Mouse (Mus musculus): ENCODE measurements around the gene Pcbp4. TPM values are rescaled to one million over a fixed set of nuclear protein-coding genes. Genes with fewer than 3 reads are reported as not detected.

Pcbp4 gene
- polyA plus RNA-seq, 1 experiment from 2014 or later = 249 TPM

DNA sequence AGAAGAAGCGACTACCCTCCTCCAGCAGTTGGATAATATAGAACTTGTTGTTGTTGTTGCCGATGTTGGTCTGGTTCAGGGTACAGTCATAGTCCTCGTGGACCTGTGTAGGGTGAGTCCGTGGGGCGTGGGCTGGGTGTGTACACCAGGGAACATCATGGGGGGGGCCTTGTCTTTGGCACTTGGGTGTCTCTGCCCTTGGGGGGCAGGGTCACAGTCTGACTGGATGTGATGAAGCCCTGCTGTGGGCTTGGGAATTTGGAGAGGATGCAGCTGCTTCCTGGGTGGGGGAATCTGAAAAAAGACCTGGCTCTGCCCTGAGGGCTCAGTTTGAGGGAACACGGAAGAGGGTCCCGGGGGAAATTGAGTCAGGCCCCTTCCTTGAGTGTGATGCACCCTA is 22.0 kb downstream of the Pcbp4 start:
- Histone ChIP-seq H3K4me1 (replicated peaks; ENCODE audit: control insufficient read depth, insufficient read depth, low read length) (peaks cover 20% of the 10 kb centered on the region), H3K9ac (replicated peaks; ENCODE audit: low read depth, low read length) (no peak overlapping the region), H3K27me3 (replicated peaks; ENCODE audit: control insufficient read depth, insufficient read depth, low read length) (no peaks in the 10 kb centered on the region), H3K9me3 (ENCODE audit: control insufficient read depth, low read length) (no peaks in the 10 kb centered on the region), H3K4me2 (ENCODE audit: low read length) (no peak overlapping the region), H3K36me3 (ENCODE audit: control insufficient read depth, insufficient read depth) (no peaks in the 10 kb centered on the region), H3K27ac (ENCODE audit: low read length) (no peak overlapping the region), H3K4me3 (replicated peaks; ENCODE audit: low read length) (no peak overlapping the region)
- ATAC-seq = no peak
- WGBS = 69% methylated on average over 7 of the region's 7 CpGs

DNA sequence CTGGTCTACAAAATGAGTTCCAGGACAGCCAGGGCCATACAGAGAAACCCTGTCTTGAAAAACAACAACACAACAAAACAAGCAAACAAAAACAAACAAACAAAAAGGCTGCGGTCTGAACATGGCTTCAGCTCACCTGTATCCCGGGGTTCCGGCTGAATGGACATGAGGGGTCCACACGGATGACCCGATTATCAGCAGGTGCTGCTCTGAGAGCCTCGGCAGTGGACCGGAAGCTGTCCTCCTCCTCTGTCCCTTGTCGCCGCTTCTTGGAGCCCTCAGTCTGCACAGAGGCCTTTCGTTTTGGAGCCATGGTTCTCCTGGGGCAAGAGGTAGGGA is 22.5 kb downstream of the Pcbp4 start, which contains the start of gene Rrp9:
Gene Rrp9, plus strand, starts transcription at position 301 of the 339 bp plus-strand sequence.
- Histone ChIP-seq H3K4me2 (ENCODE audit: low read length) (peak within 1 kb of the TSS; percentile 28), H3K27me3 (replicated peaks; ENCODE audit: control insufficient read depth, insufficient read depth, low read length) (no peaks in the 10 kb centered on the region), H3K9me3 (ENCODE audit: control insufficient read depth, low read length) (no peaks in the 10 kb centered on the region), H3K27ac (ENCODE audit: low read length) (no peak within 1 kb of the TSS), H3K36me3 (ENCODE audit: control insufficient read depth, insufficient read depth) (no peaks in the 10 kb centered on the region), H3K9ac (replicated peaks; ENCODE audit: low read depth, low read length) (no peak within 1 kb of the TSS), H3K4me3 (replicated peaks; ENCODE audit: low read length) (0 out of 2 replicates have a peak within 1 kb of the TSS, but pooled peaks have one; percentile 6), H3K4me1 (replicated peaks; ENCODE audit: control insufficient read depth, insufficient read depth, low read length) (peaks cover 20% of the 10 kb centered on the region)
- no peak for ATAC-seq
- WGBS = 88% methylated on average over 10 of the region's 10 CpGs

DNA sequence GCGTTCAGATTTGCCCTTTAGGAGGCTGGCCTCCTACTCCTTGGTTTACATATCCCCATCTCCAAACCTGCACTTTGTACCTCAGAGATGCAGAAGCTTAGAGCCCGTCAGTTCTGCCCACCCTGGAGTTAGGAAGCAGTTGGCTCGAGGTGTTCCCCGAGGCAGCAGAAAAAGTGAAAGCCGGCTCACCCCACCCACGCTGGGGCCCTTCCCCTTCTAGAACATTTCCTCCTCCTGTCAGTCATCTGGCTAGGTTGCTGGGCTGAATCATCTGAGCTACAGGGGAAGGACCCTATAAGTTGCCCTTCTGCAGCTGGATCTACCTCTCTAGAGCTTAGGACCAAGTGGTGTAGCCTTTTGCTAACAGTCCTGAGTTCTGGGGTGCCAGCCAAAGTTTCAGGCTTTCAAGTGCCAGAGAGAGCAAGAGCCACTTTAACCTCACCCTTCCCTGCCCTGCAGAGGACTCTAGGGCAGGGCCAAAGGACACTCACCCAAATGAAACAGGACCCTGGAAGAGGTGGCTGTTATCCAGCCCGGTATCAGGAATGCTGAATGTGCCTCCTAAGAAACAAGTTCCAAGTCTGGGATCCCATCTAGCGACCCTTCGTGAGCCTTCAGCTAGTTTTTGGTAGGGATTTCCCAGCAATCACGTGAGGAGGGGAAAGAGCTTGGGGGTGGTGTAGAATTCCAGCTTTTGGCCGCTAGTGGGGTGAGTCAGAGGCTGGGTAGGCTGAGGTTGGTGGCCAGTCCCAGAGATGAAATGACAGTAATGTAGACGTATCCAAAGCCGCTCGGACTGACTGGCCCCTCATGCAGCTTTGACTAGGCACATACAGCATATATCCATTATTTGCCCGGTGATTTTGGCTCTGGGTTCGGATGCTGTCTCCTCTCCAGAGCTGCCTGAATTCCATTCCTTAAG is 23.2 kb downstream of the Pcbp4 start:
- Histone ChIP-seq H3K27me3 (replicated peaks; ENCODE audit: control insufficient read depth, insufficient read depth, low read length) (no peaks in the 10 kb centered on the region), H3K4me2 (ENCODE audit: low read length) (peak overlapping the region; percentile 28), H3K9me3 (ENCODE audit: control insufficient read depth, low read length) (no peaks in the 10 kb centered on the region), H3K4me3 (replicated peaks; ENCODE audit: low read length) (0 out of 2 replicates have a peak overlapping the region, but pooled peaks have one; percentile 6), H3K9ac (replicated peaks; ENCODE audit: low read depth, low read length) (no peak overlapping the region), H3K27ac (ENCODE audit: low read length) (no peak overlapping the region), H3K4me1 (replicated peaks; ENCODE audit: control insufficient read depth, insufficient read depth, low read length) (peaks cover 20% of the 10 kb centered on the region), H3K36me3 (ENCODE audit: control insufficient read depth, insufficient read depth) (no peaks in the 10 kb centered on the region)
- WGBS = 35% methylated on average over 16 of the region's 16 CpGs
- no peak for ATAC-seq

DNA sequence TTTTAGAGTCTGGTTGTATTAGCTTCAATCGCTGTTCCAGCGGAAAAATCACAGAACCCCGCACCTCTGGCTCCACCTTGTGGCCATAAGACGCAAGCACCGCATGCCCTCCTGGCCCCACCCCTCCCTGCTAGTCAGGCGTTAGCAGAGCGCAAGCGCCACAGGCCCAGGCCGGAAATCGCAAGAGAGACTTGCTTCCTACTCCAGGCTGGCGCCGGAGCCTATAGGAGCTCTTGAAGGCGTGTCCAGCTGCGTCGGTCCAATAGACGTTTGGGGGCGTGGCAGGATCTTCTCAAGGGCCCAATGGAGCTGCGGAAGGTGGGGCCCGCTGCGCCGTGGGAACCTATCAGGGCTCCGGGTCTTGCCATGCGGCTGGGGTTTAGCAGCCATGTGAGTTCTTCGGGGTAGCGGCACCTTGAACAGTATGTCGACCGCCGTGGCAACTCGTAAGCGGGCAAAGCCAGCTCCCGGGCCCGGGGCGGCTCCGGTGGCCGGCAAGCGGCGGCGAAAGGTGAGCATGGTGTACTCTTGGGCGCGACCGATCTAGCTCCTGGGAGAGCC is 23.9 kb downstream of the Pcbp4 start, which contains the start of gene Parp3:
Gene Parp3, minus strand, starts transcription at position 26 of the 561 bp plus-strand sequence.
- Histone ChIP-seq H3K4me3 (replicated peaks; ENCODE audit: low read length) (peak within 1 kb of the TSS; percentile 66), H3K9ac (replicated peaks; ENCODE audit: low read depth, low read length) (peak within 1 kb of the TSS; percentile 56), H3K36me3 (ENCODE audit: control insufficient read depth, insufficient read depth) (no peaks in the 10 kb centered on the region), H3K4me1 (replicated peaks; ENCODE audit: control insufficient read depth, insufficient read depth, low read length) (peaks cover 20% of the 10 kb centered on the region), H3K9me3 (ENCODE audit: control insufficient read depth, low read length) (no peaks in the 10 kb centered on the region), H3K27ac (ENCODE audit: low read length) (no peak within 1 kb of the TSS), H3K27me3 (replicated peaks; ENCODE audit: control insufficient read depth, insufficient read depth, low read length) (no peaks in the 10 kb centered on the region), H3K4me2 (ENCODE audit: low read length) (peak within 1 kb of the TSS; percentile 77)
- under 1% methylated on average over 41 of the region's 41 CpGs for WGBS
- ATAC-seq = peak; percentile 99

DNA sequence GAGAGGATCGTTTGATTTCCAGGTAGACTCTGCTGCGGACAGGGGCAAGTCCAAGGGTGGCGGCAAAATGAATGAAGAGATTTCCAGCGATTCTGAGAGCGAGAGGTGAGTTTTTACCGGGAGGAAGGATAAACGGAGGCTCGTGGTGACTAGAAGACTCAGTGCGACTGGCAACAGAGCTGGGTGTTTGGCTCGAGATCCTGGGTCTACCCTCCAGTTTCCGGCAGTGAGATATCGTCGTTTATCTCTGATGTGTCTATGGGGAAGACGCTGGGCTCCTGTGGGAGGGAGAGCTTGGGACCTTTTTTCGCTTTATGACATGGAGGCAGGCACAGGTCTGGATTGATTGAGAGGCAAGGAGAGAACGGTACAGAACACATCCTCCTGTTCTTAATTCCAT is 24.6 kb downstream of the Pcbp4 start:
- Histone ChIP-seq H3K9me3 (ENCODE audit: control insufficient read depth, low read length) (no peaks in the 10 kb centered on the region), H3K9ac (replicated peaks; ENCODE audit: low read depth, low read length) (peak overlapping the region; percentile 56), H3K36me3 (ENCODE audit: control insufficient read depth, insufficient read depth) (no peaks in the 10 kb centered on the region), H3K4me2 (ENCODE audit: low read length) (peak overlapping the region; percentile 77), H3K4me3 (replicated peaks; ENCODE audit: low read length) (peak overlapping the region; percentile 66), H3K27me3 (replicated peaks; ENCODE audit: control insufficient read depth, insufficient read depth, low read length) (no peaks in the 10 kb centered on the region), H3K27ac (ENCODE audit: low read length) (no peak overlapping the region), H3K4me1 (replicated peaks; ENCODE audit: control insufficient read depth, insufficient read depth, low read length) (peaks cover 20% of the 10 kb centered on the region)
- 5% methylated on average over 16 of the region's 16 CpGs for WGBS
- ATAC-seq = no peak

DNA sequence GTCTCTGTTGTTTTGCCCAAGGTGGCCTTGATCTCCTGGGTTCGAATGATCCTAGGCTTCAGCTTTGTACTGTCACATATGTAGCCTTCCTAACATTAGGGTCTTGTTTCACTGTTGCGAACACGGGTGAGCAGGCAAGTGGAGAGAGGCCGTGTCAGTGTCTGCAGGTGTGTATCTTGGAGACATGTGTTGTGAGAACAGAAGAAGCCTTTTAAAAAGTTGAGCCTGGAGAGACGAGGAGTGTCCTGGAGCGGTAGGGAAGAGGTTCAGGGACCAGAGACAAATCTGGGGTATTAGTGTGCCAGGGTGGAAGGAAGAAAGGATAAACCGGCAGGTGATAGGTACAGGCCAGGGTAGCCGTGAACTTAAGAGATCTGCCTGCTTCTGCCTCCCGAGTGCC is 25.0 kb downstream of the Pcbp4 start:
- no peaks in the 10 kb centered on the region for H3K9me3 ChIP-seq (ENCODE audit: control insufficient read depth, low read length)
- ATAC-seq = no peak
- no peaks in the 10 kb centered on the region for H3K27me3 ChIP-seq (replicated peaks; ENCODE audit: control insufficient read depth, insufficient read depth, low read length)
- 83% methylated on average over 9 of the region's 9 CpGs for WGBS
- H3K36me3 ChIP-seq (ENCODE audit: control insufficient read depth, insufficient read depth) = peaks cover under 1% of the 10 kb centered on the region
- H3K4me2 ChIP-seq (ENCODE audit: low read length) = peak overlapping the region; percentile 77
- peaks cover 20% of the 10 kb centered on the region for H3K4me1 ChIP-seq (replicated peaks; ENCODE audit: control insufficient read depth, insufficient read depth, low read length)
- no peak overlapping the region for H3K9ac ChIP-seq (replicated peaks; ENCODE audit: low read depth, low read length)
- H3K4me3 ChIP-seq (replicated peaks; ENCODE audit: low read length) = peak overlapping the region; percentile 66
- no peak overlapping the region for H3K27ac ChIP-seq (ENCODE audit: low read length)

DNA sequence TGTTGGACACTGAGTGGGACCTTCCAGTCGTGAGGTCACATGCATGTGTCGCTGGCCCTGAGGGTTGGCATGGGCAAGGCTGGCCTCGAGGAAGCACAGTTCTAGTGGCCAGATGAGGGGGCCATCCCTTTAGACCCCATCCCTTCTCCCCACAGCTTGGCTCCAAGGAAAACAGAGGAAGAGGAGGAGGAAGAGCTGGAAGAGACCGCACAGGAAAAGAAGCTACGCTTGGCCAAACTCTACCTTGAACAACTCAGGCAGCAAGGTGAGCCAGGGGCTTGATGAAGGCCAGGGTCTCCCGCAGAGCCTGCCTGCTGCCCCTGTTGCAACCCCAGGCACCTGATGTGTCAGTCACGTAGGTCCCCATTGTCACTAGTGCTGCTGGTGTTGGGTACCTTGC is 27.4 kb downstream of the Pcbp4 start:
- peaks cover 17% of the 10 kb centered on the region for H3K4me1 ChIP-seq (replicated peaks; ENCODE audit: control insufficient read depth, insufficient read depth, low read length)
- no peaks in the 10 kb centered on the region for H3K27me3 ChIP-seq (replicated peaks; ENCODE audit: control insufficient read depth, insufficient read depth, low read length)
- peaks cover 15% of the 10 kb centered on the region for H3K36me3 ChIP-seq (ENCODE audit: control insufficient read depth, insufficient read depth)
- WGBS = 95% methylated on average over 7 of the region's 7 CpGs
- ATAC-seq = no peak
- no peak overlapping the region for H3K4me2 ChIP-seq (ENCODE audit: low read length)
- no peak overlapping the region for H3K27ac ChIP-seq (ENCODE audit: low read length)
- no peaks in the 10 kb centered on the region for H3K9me3 ChIP-seq (ENCODE audit: control insufficient read depth, low read length)
- H3K9ac ChIP-seq (replicated peaks; ENCODE audit: low read depth, low read length) = no peak overlapping the region
- H3K4me3 ChIP-seq (replicated peaks; ENCODE audit: low read length) = no peak overlapping the region

DNA sequence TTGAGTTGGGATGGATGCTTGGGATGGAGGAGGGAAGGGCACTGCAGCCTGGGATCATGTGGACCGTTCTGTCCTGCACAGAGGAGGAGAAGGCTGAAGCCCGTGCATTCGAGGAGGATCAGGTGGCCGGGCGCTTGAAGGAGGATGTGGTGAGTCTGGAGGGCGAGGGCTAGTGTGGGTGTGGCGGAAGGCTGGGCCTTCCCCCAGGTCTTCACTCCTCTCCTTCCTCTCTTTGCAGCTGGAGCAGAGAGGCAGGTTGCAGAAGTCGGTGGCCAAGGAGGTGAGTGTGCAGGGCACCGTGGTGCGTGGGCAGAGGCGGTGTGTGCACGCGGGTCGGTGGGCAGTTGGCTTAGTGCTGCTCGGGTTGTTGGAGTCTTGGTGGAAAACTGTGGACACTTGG is 28.0 kb downstream of the Pcbp4 start:
- 98% methylated on average over 15 of the region's 15 CpGs for WGBS
- Histone ChIP-seq H3K4me3 (replicated peaks; ENCODE audit: low read length) (no peak overlapping the region), H3K9ac (replicated peaks; ENCODE audit: low read depth, low read length) (no peak overlapping the region), H3K4me1 (replicated peaks; ENCODE audit: control insufficient read depth, insufficient read depth, low read length) (peaks cover 17% of the 10 kb centered on the region), H3K36me3 (ENCODE audit: control insufficient read depth, insufficient read depth) (peaks cover 15% of the 10 kb centered on the region), H3K27ac (ENCODE audit: low read length) (no peak overlapping the region), H3K27me3 (replicated peaks; ENCODE audit: control insufficient read depth, insufficient read depth, low read length) (no peaks in the 10 kb centered on the region), H3K4me2 (ENCODE audit: low read length) (no peak overlapping the region), H3K9me3 (ENCODE audit: control insufficient read depth, low read length) (no peaks in the 10 kb centered on the region)
- ATAC-seq = no peak

DNA sequence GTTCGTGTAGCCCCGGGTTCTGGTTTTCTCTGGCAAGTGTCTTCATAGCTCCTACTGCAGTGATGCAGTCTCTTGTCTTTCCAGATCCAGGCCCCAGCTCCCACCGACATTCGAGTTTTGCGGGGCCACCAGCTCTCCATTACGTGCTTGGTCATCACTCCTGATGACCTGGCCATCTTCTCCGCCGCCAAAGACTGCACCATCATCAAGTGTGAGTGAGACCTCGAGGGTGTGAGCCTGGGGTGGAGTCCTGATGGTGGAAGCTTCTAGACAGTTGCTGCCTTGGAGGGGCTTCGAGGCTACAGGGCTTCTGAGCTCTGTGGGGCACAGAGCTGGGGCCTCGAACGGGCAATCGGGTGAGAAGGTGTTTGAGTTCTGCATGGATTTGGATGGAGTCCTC is 28.6 kb downstream of the Pcbp4 start:
- Histone ChIP-seq H3K9me3 (ENCODE audit: control insufficient read depth, low read length) (no peaks in the 10 kb centered on the region), H3K36me3 (ENCODE audit: control insufficient read depth, insufficient read depth) (peaks cover 15% of the 10 kb centered on the region), H3K4me2 (ENCODE audit: low read length) (no peak overlapping the region), H3K9ac (replicated peaks; ENCODE audit: low read depth, low read length) (no peak overlapping the region), H3K27ac (ENCODE audit: low read length) (no peak overlapping the region), H3K27me3 (replicated peaks; ENCODE audit: control insufficient read depth, insufficient read depth, low read length) (no peaks in the 10 kb centered on the region), H3K4me1 (replicated peaks; ENCODE audit: control insufficient read depth, insufficient read depth, low read length) (peaks cover 12% of the 10 kb centered on the region), H3K4me3 (replicated peaks; ENCODE audit: low read length) (no peak overlapping the region)
- no peak for ATAC-seq
- 93% methylated on average over 13 of the region's 13 CpGs for WGBS

All from forebrain, embryonic 16.5 days (tissue).